Mouse (Mus musculus) heart, postnatal 4 days (tissue): ENCODE results near the gene Cops4. TPM values are rescaled to one million over a fixed set of nuclear protein-coding genes. Genes with fewer than 3 reads are reported as not detected.

ENCODE experiments used
- DNase-seq: peaks from one replicate; pipeline ENCODE4 v3.0.0; 2021
- total RNA-seq, 2 experiments: library from RNA; stranded (reverse); gene quantifications; 2 replicates each; pipeline ENCODE4 v1.2.3; 2021

Cops4 gene
- 10 to 100 TPM; 91.8 to 92.3 TPM for total RNA-seq

GRCm38 (mm10) chr5:100518049-100519026, at the start of gene Cops4:
Gene Cops4, plus strand, starts transcription at chr5:100518309.
- DNase-seq, result peak; percentile 97

GRCm38 (mm10) chr5:100476328-100476727, 41.8 kb upstream of the Cops4 start:
- DNase-seq, result no peak

GRCm38 (mm10) chr5:100477604-100478003, 40.5 kb upstream of the Cops4 start:
- DNase-seq, result no peak

GRCm38 (mm10) chr5:100483569-100483968, 34.5 kb upstream of the Cops4 start:
- no peak for DNase-seq

GRCm38 (mm10) chr5:100487120-100487519, 31.0 kb upstream of the Cops4 start:
- no peak for DNase-seq

- no peak for DNase-seq
Observed at GRCm38 (mm10) chr5:100488231-100488630, 29.9 kb upstream of the Cops4 start.

GRCm38 (mm10) chr5:100489340-100489739, 28.8 kb upstream of the Cops4 start:
- no peak for DNase-seq

GRCm38 (mm10) chr5:100491704-100492103, 26.4 kb upstream of the Cops4 start:
- DNase-seq, result no peak

- DNase-seq, result peak; percentile 85
Observed at GRCm38 (mm10) chr5:100498436-100499180, 19.5 kb upstream of the Cops4 start.

- no peak for DNase-seq
Observed at GRCm38 (mm10) chr5:100499243-100499642, 18.9 kb upstream of the Cops4 start.

- DNase-seq, result peak; percentile 46
Observed at GRCm38 (mm10) chr5:100499831-100500304, 18.2 kb upstream of the Cops4 start.

- DNase-seq, result peak; percentile 91
Observed at GRCm38 (mm10) chr5:100500458-100500961, 17.6 kb upstream of the Cops4 start, which contains the start of gene Lin54. Gene Lin54, minus strand, starts transcription at chr5:100500639.

- DNase-seq, result no peak
Observed at GRCm38 (mm10) chr5:100501267-100501666, 16.8 kb upstream of the Cops4 start.

GRCm38 (mm10) chr5:100509247-100509646, 8.9 kb upstream of the Cops4 start:
- DNase-seq, result no peak

- DNase-seq, result no peak
Observed at GRCm38 (mm10) chr5:100512576-100512975, 5.5 kb upstream of the Cops4 start.

GRCm38 (mm10) chr5:100519027-100519411, 910 bp downstream of the Cops4 start:
- DNase-seq, result no peak

- DNase-seq, result no peak
Observed at GRCm38 (mm10) chr5:100520223-100520622, 2.1 kb downstream of the Cops4 start.

GRCm38 (mm10) chr5:100523331-100523730, 5.2 kb downstream of the Cops4 start:
- DNase-seq, result no peak

- no peak for DNase-seq
Observed at GRCm38 (mm10) chr5:100524921-100525320, 6.8 kb downstream of the Cops4 start.

GRCm38 (mm10) chr5:100525620-100526019, 7.5 kb downstream of the Cops4 start:
- DNase-seq, result no peak

GRCm38 (mm10) chr5:100526164-100526563, 8.1 kb downstream of the Cops4 start:
- peak; percentile 39 for DNase-seq

- no peak for DNase-seq
Observed at GRCm38 (mm10) chr5:100535826-100536225, 17.7 kb downstream of the Cops4 start.

- DNase-seq, result peak; percentile 40
Observed at GRCm38 (mm10) chr5:100536638-100537037, 18.5 kb downstream of the Cops4 start.
